Mouse (Mus musculus) bone marrow macrophage, adult 2 months (primary cell): ENCODE measurements around the gene Cd5l.

Experiments used
- CTCF ChIP-seq: IDR thresholded peaks from 2 replicates; pipeline ENCODE4 v1.5.1; 2012; ENCODE audit warnings: low read depth, mild to moderate bottlenecking, low read length, moderate library complexity
- POLR2A ChIP-seq: IDR thresholded peaks from 2 replicates; pipeline ENCODE4 v1.6.1; 2012; ENCODE audit warnings: mild to moderate bottlenecking, low read depth, low read length, borderline replicate concordance

DNA sequence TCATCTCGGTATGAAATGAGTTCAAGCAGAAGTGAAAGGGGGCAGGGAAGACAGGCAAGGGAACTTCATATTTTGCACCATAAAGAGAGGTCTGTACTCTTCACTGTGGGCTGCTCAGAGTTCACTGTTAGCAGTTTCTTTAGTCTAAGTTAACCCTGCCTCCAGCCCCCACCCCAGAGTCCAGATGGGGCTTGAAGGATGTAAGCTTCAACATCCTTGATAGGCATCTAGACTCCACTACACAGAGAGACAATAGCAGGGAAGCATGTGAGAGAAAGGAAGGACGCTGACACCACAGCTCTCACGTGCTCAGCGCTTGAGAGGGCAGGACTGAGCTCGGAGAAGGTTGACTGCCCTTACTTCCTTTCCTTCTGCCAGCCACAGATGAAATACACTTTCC lies 43.6 kb downstream of the Cd5l start:
- TF ChIP-seq CTCF, result no peak
- TF ChIP-seq POLR2A, result no peak
